Mouse (Mus musculus): ENCODE measurements around the gene Phf8. TPM values are rescaled to one million over a fixed set of nuclear protein-coding genes. Genes with fewer than 3 reads are reported as not detected.

The Phf8 gene
- polyA plus RNA-seq, 1 experiment from 2014 or later, result 9.5 TPM

DNA sequence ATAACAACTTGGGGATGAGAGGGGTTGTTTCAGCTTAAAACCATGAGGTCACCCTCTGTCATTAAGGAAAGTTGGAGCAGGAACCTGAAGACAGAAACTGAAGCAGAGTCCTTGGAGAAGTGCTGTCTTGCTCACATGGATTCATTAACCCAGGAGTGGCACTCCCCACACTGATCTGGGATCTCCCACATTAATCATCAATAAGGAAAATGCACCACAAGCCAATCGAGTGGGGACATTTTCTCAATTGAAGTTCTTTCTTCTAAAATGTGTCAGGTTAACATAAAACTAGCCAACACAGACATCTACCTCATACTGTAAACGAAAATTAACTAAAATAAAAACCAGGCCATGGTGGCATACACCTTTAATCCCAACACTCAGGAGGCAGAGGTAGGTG is 122.9 kb downstream of the Phf8 start:
- H3K36me3 ChIP-seq (ENCODE audit: insufficient read depth, low read length), result no peaks in the 10 kb centered on the region
- H3K9me3 ChIP-seq (ENCODE audit: low read length), result no peaks in the 10 kb centered on the region
- ATAC-seq, result no peak
- H3K4me2 ChIP-seq (replicated peaks; ENCODE audit: low read depth, low read length), result no peak overlapping the region
- no peaks in the 10 kb centered on the region for H3K27me3 ChIP-seq (replicated peaks; ENCODE audit: insufficient read depth, low read length)
- H3K27ac ChIP-seq (ENCODE audit: low read length), result no peak overlapping the region
- H3K4me1 ChIP-seq (ENCODE audit: insufficient read depth, low read depth, low read length), result no peaks in the 10 kb centered on the region
- 83% methylated on average over 2 of the region's 2 CpGs for WGBS
- TF ChIP-seq EP300 (IDR thresholded peaks at IDR 0.05) (no peak), CTCF (IDR thresholded peaks at IDR 0.05) (no peak)
- no peak overlapping the region for H3K4me3 ChIP-seq (ENCODE audit: low read depth, low read length)
- no peak overlapping the region for H3K9ac ChIP-seq (replicated peaks; ENCODE audit: low read depth)
- DNase-seq (ENCODE audit: low spot score), result no peak

DNA sequence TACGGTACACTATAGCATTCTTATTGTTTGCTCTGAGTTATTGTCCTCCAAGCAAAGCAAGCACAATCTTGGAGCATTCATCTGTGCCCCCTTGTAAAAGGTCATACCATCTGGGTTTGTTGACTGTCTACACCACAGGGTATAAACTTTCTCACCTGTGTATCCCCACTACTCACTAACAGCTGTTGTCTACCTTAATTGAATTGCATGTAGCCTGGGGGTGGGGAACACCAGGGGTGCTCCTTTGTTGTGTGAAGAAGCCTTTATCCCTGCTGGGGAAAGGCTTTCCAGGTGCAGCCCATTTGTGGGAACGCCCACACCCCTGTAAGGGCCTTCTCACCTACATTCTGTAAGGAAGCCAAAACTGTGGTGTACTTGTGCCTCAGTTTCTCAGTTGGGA is 133.3 kb downstream of the Phf8 start:
- ATAC-seq (no peak), DNase-seq (ENCODE audit: low spot score) (no peak)
- Histone ChIP-seq H3K9ac (replicated peaks; ENCODE audit: low read depth) (no peak overlapping the region), H3K27me3 (replicated peaks; ENCODE audit: insufficient read depth, low read length) (no peaks in the 10 kb centered on the region), H3K4me2 (replicated peaks; ENCODE audit: low read depth, low read length) (no peak overlapping the region), H3K4me3 (ENCODE audit: low read depth, low read length) (no peak overlapping the region), H3K9me3 (ENCODE audit: low read length) (no peaks in the 10 kb centered on the region), H3K27ac (ENCODE audit: low read length) (no peak overlapping the region), H3K36me3 (ENCODE audit: insufficient read depth, low read length) (no peaks in the 10 kb centered on the region), H3K4me1 (ENCODE audit: insufficient read depth, low read depth, low read length) (no peaks in the 10 kb centered on the region)
- 52% methylated on average over 2 of the region's 2 CpGs for WGBS
- TF ChIP-seq EP300 (IDR thresholded peaks at IDR 0.05) (no peak), CTCF (IDR thresholded peaks at IDR 0.05) (no peak)

DNA sequence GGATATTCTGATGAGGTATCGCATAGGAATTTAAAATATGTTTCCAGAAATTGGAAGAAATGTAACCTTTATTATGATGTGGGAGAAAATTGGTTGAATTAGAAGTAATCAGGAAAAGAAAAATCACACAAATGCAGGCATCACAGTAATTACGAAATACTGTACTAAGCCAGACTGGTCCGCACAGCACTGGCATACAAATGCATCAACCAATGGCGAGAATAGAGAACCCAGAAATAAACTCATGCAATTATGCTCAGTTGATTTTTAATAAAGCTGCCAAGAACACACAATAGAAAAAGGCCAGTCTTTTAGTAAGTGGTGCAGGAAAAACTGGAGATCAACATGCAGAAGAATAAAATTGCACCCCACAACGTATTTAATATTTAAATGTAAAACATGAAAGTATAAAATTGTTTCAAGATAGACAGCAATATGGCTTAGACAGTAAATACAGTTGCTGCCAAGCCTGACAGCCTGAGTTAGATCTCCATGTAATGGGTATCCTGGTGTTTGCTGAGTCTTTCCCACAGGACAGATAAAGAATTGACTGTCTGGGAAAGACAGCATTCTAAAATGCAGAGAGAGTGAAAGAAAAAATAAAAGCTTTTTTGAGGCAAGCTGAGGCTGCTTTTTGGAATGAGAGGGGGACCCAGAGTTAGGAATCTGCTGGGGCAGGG is 154.2 kb downstream of the Phf8 start:
- ATAC-seq (no peak), DNase-seq (ENCODE audit: low spot score) (no peak)
- TF ChIP-seq CTCF (IDR thresholded peaks at IDR 0.05) (no peak), EP300 (IDR thresholded peaks at IDR 0.05) (no peak)
- H3K9me3 ChIP-seq (ENCODE audit: low read length), result no peaks in the 10 kb centered on the region
- H3K4me3 ChIP-seq (ENCODE audit: low read depth, low read length), result no peak overlapping the region
- no peak overlapping the region for H3K4me2 ChIP-seq (replicated peaks; ENCODE audit: low read depth, low read length)
- no peaks in the 10 kb centered on the region for H3K4me1 ChIP-seq (ENCODE audit: insufficient read depth, low read depth, low read length)
- no peak overlapping the region for H3K9ac ChIP-seq (replicated peaks; ENCODE audit: low read depth)
- no peaks in the 10 kb centered on the region for H3K36me3 ChIP-seq (ENCODE audit: insufficient read depth, low read length)
- WGBS, result 80% methylated on average over 5 of the region's 5 CpGs
- H3K27ac ChIP-seq (ENCODE audit: low read length), result no peak overlapping the region
- no peaks in the 10 kb centered on the region for H3K27me3 ChIP-seq (replicated peaks; ENCODE audit: insufficient read depth, low read length)

Other genes starting within 250 kb of the Phf8 start
- gene Fam120c, start 176.5 kb upstream of the Phf8 start, polyA plus RNA-seq (2015; fragmentation: Nextera tagmentation; extraction: Ambion mirVana), result 1.1 and 1.7 TPM in 2 replicates